Mouse (Mus musculus) kidney, embryonic 16.5 days (tissue): ENCODE measurements around the gene Nos1ap. TPM values are rescaled to one million over a fixed set of nuclear protein-coding genes. Genes with fewer than 3 reads are reported as not detected.

Source experiments
- ATAC-seq: fragments of 200-750 bp; cut with Nextera tagmentation; 2 replicates; pipeline ENCODE4 v1.8.0; 2017; ENCODE audit warnings: moderate TSS enrichment; ENCODE audit not compliant: low FRiP score, low TSS enrichment
- H3K27ac ChIP-seq: fragments of 300-500 bp; sonication (generic); 2 replicates; pipeline ENCODE4 v1.5.1; 2014; ENCODE audit warnings: low read length
- H3K27me3 ChIP-seq: fragments of 300-500 bp; sonication (generic); 2 replicates; pipeline ENCODE4 v1.6.1; 2014; ENCODE audit warnings: low read length, control low read depth, mixed read lengths; ENCODE audit not compliant: insufficient read depth
- H3K36me3 ChIP-seq: fragments of 300-500 bp; sonication (generic); 2 replicates; pipeline ENCODE4 v1.6.1; 2014; ENCODE audit warnings: low read length, control low read depth, mixed read lengths; ENCODE audit not compliant: insufficient read depth
- H3K4me1 ChIP-seq: fragments of 300-500 bp; sonication (generic); 2 replicates; pipeline ENCODE4 v1.6.1; 2014; ENCODE audit warnings: low read length, control low read depth, mixed read lengths; ENCODE audit not compliant: insufficient read depth
- H3K4me2 ChIP-seq: fragments of 300-500 bp; sonication (generic); replicated peaks from 2 replicates; pipeline ENCODE4 v1.6.1; 2014; ENCODE audit warnings: low read depth, low read length
- H3K4me3 ChIP-seq: fragments of 300-500 bp; sonication (generic); 2 replicates; pipeline ENCODE4 v1.5.1; 2014; ENCODE audit warnings: mild to moderate bottlenecking, low read length
- H3K9ac ChIP-seq: fragments of 300-500 bp; sonication (generic); replicated peaks from 2 replicates; pipeline ENCODE4 v1.6.1; 2014; ENCODE audit warnings: low read length
- H3K9me3 ChIP-seq: fragments of 300-500 bp; sonication (generic); 2 replicates; pipeline ENCODE4 v1.6.1; 2016; ENCODE audit warnings: low read length, control low read depth
- WGBS: fragments of 180-500 bp; shearing (Covaris S2); extraction: QIAGEN DNeasy Blood & Tissue Kit; methylation state at CpG from one replicate; pipeline ENCODE4 v1.1.7; 2014; 5-methylcytosine and 5-hydroxymethylcytosine counted together
- polyA plus RNA-seq: library from polyadenylated mRNA; unstranded; fragments of >200 nt; fragmentation: Nextera tagmentation; extraction: Ambion mirVana; gene quantifications from 2 replicates; pipeline ENCODE4 v1.2.1, GENCODE M21; 2015

Gene Nos1ap
- polyA plus RNA-seq, 1 experiment from 2014 or later, result 18.0 TPM

- Histone ChIP-seq H3K9ac (no peak overlapping the region), H3K36me3 (no peaks in the 10 kb centered on the region), H3K4me1 (peaks cover 10% of the 10 kb centered on the region; the same call in 1 of the 2 replicates), H3K27me3 (no peaks in the 10 kb centered on the region), H3K9me3 (peaks cover 3% of the 10 kb centered on the region; the same call in 1 of the 2 replicates), H3K27ac (no peak overlapping the region), H3K4me2 (no peak overlapping the region), H3K4me3 (no peak overlapping the region)
- ATAC-seq, result no peak
- WGBS, result 94% methylated on average over 3 of the region's 3 CpGs
These were observed 53.3 kb downstream of the Nos1ap start for GRCm38 (mm10) chr1:170536344-170536743.

DNA sequence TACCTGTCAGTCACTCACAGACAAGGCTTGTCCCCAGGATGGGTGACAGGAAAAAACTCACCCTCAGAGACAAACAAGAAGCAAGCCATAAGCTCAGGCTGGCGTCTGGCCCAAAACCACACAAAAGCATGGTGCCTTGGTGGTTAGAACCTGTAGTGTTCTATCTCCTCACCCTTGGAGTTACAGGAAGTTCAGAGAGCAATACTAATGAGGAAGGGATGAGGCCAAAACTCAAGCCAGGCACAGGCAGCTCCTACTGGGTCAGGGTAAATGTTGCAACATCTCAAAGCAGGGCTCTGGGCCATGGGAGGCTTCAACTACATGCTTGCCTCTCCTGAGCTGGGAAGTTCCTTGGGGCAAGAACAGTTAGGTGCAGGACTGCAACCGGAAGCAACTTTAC lies 54.4 kb downstream of the Nos1ap start:
- Histone ChIP-seq H3K4me3 (no peak overlapping the region), H3K27ac (no peak overlapping the region), H3K4me1 (peaks cover 10% of the 10 kb centered on the region; the same call in 1 of the 2 replicates), H3K9ac (no peak overlapping the region), H3K9me3 (no peaks in the 10 kb centered on the region), H3K4me2 (no peak overlapping the region), H3K27me3 (no peaks in the 10 kb centered on the region), H3K36me3 (no peaks in the 10 kb centered on the region)
- no peak for ATAC-seq
- 84% methylated on average over 2 of the region's 2 CpGs for WGBS

GRCm38 (mm10) chr1:170531286-170531685 lies 58.4 kb downstream of the Nos1ap start:
- Histone ChIP-seq H3K4me1 (peaks cover 10% of the 10 kb centered on the region; the same call in 1 of the 2 replicates), H3K9me3 (no peaks in the 10 kb centered on the region), H3K4me3 (no peak overlapping the region), H3K36me3 (no peaks in the 10 kb centered on the region), H3K9ac (no peak overlapping the region), H3K27ac (no peak overlapping the region), H3K27me3 (no peaks in the 10 kb centered on the region), H3K4me2 (no peak overlapping the region)
- ATAC-seq, result no peak
- WGBS, result 87% methylated on average over 2 of the region's 2 CpGs

GRCm38 (mm10) chr1:170530456-170530855 lies 59.2 kb downstream of the Nos1ap start:
- no peak for ATAC-seq
- Histone ChIP-seq H3K9me3 (no peaks in the 10 kb centered on the region), H3K27me3 (no peaks in the 10 kb centered on the region), H3K4me3 (no peak overlapping the region), H3K27ac (no peak overlapping the region), H3K36me3 (no peaks in the 10 kb centered on the region), H3K4me2 (no peak overlapping the region), H3K4me1 (0 out of 2 replicates have a peak, but pooled peaks cover 6% of the 10 kb centered on the region), H3K9ac (no peak overlapping the region)
- WGBS, result 46% methylated on average over 4 of the region's 4 CpGs

GRCm38 (mm10) chr1:170522891-170523290 lies 66.8 kb downstream of the Nos1ap start:
- 75% methylated on average over 5 of the region's 5 CpGs for WGBS
- ATAC-seq, result no peak
- H3K27me3 ChIP-seq, result no peaks in the 10 kb centered on the region
- no peaks in the 10 kb centered on the region for H3K36me3 ChIP-seq
- H3K4me2 ChIP-seq, result no peak overlapping the region
- H3K27ac ChIP-seq, result peak overlapping the region; percentile 31; the same call in 1 of the 2 replicates
- 0 out of 2 replicates have a peak, but pooled peaks cover 4% of the 10 kb centered on the region for H3K9me3 ChIP-seq
- peaks cover 31% of the 10 kb centered on the region for H3K4me1 ChIP-seq
- no peak overlapping the region for H3K9ac ChIP-seq
- no peak overlapping the region for H3K4me3 ChIP-seq

GRCm38 (mm10) chr1:170521520-170522205 lies 68.0 kb downstream of the Nos1ap start:
- ATAC-seq, result peak; percentile 98
- WGBS, result 49% methylated on average over 6 of the region's 6 CpGs
- Histone ChIP-seq H3K4me1 (peaks cover 31% of the 10 kb centered on the region), H3K4me2 (no peak overlapping the region), H3K36me3 (no peaks in the 10 kb centered on the region), H3K9ac (0 out of 2 replicates have a peak overlapping the region, but pooled peaks have one; percentile 3), H3K9me3 (0 out of 2 replicates have a peak, but pooled peaks cover 4% of the 10 kb centered on the region), H3K27ac (peak overlapping the region; percentile 57), H3K4me3 (no peak overlapping the region), H3K27me3 (no peaks in the 10 kb centered on the region)

DNA sequence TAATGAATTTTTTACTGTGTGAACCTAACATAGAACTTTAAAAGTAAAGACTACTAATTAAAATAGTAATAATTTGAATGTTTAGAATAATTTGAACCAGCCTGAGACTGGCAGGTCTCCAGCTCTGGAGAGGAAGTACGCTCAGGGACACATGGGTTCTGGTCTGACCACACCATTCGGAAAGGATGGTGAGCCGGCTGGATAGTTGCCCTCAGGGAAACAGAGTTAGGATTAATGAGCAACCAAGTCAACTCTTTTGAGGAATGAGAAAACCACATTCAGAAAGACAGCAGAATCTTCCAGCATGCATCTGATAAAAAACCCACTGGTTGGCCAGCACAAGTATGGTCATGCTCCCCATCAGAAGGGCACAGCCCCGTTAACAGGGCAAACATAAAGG lies 69.5 kb downstream of the Nos1ap start:
- Histone ChIP-seq H3K27ac (0 out of 2 replicates have a peak overlapping the region, but pooled peaks have one; percentile 57), H3K9me3 (0 out of 2 replicates have a peak, but pooled peaks cover 4% of the 10 kb centered on the region), H3K9ac (no peak overlapping the region), H3K27me3 (no peaks in the 10 kb centered on the region), H3K4me1 (peaks cover 37% of the 10 kb centered on the region), H3K4me2 (no peak overlapping the region), H3K36me3 (no peaks in the 10 kb centered on the region), H3K4me3 (no peak overlapping the region)
- ATAC-seq, result no peak
- 74% methylated on average over 4 of the region's 4 CpGs for WGBS

- no peak for ATAC-seq
- WGBS, result 85% methylated on average over 7 of the region's 7 CpGs
These were observed 70.0 kb downstream of the Nos1ap start for GRCm38 (mm10) chr1:170519631-170520030.

DNA sequence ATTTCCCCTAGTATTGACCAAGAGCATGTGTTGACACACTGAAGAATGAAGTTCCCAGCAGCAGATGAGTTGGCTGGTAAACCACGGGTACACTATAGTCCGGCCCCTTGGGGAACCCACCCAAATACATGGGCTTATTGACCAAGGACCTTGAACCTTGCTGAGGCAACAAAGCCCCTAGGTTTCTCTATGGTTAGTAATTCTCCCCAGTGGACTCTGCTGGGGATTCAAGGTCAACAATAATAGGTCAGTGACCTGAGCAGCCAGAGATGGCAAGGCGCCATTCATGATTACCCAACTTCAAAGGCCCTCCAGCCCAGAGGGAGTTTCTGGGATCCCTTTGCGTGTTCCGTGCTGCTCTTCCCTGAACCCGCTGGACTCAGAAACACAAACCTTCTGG lies 73.5 kb downstream of the Nos1ap start:
- no peak overlapping the region for H3K27ac ChIP-seq
- peaks cover 37% of the 10 kb centered on the region for H3K4me1 ChIP-seq
- H3K4me3 ChIP-seq, result no peak overlapping the region
- WGBS, result 76% methylated on average over 6 of the region's 6 CpGs
- no peak overlapping the region for H3K4me2 ChIP-seq
- 0 out of 2 replicates have a peak, but pooled peaks cover 4% of the 10 kb centered on the region for H3K9me3 ChIP-seq
- H3K27me3 ChIP-seq, result no peaks in the 10 kb centered on the region
- ATAC-seq, result no peak
- no peak overlapping the region for H3K9ac ChIP-seq
- H3K36me3 ChIP-seq, result no peaks in the 10 kb centered on the region

More at GRCm38 (mm10) chr1:170519631-170520030, 70.0 kb downstream of the Nos1ap start:
- no peaks in the 10 kb centered on the region for H3K27me3 ChIP-seq
- no peak overlapping the region for H3K27ac ChIP-seq
- no peak overlapping the region for H3K9ac ChIP-seq
- no peak overlapping the region for H3K4me3 ChIP-seq
- H3K4me2 ChIP-seq, result no peak overlapping the region
- H3K36me3 ChIP-seq, result no peaks in the 10 kb centered on the region
- H3K4me1 ChIP-seq, result peaks cover 42% of the 10 kb centered on the region
- H3K9me3 ChIP-seq, result 0 out of 2 replicates have a peak, but pooled peaks cover 4% of the 10 kb centered on the region

GRCm38 (mm10) chr1:170515455-170515854 lies 74.2 kb downstream of the Nos1ap start:
- Histone ChIP-seq H3K4me1 (peaks cover 30% of the 10 kb centered on the region), H3K9me3 (0 out of 2 replicates have a peak, but pooled peaks cover 4% of the 10 kb centered on the region), H3K27ac (no peak overlapping the region), H3K4me3 (no peak overlapping the region), H3K27me3 (no peaks in the 10 kb centered on the region), H3K9ac (no peak overlapping the region), H3K36me3 (no peaks in the 10 kb centered on the region), H3K4me2 (no peak overlapping the region)
- ATAC-seq, result no peak
- 56% methylated on average over 1 of the region's 1 CpGs for WGBS
